Mouse (Mus musculus) embryo, embryonic 9.5 days (tissue): Measurements from ENCODE around the gene D630045J12Rik.

Source experiments
- DNase-seq: peaks from one replicate; pipeline ENCODE4 v3.0.0-alpha.2; 2017; ENCODE audit errors: extremely low spot score

D630045J12Rik gene

GRCm38 (mm10) chr6:38192952-38193351, 60.9 kb downstream of the D630045J12Rik start:
- no peak for DNase-seq

GRCm38 (mm10) chr6:38186312-38186950, 67.4 kb downstream of the D630045J12Rik start:
- DNase-seq, result no peak

GRCm38 (mm10) chr6:38184791-38185190, 69.0 kb downstream of the D630045J12Rik start:
- no peak for DNase-seq

GRCm38 (mm10) chr6:38181756-38182318, 72.0 kb downstream of the D630045J12Rik start:
- no peak for DNase-seq

GRCm38 (mm10) chr6:38180669-38181068, 73.1 kb downstream of the D630045J12Rik start:
- no peak for DNase-seq

- no peak for DNase-seq
Measured at GRCm38 (mm10) chr6:38165385-38165784, 88.4 kb downstream of the D630045J12Rik start.

- no peak for DNase-seq
Measured at GRCm38 (mm10) chr6:38164705-38165104, 89.1 kb downstream of the D630045J12Rik start.

GRCm38 (mm10) chr6:38162825-38163504, 90.8 kb downstream of the D630045J12Rik start:
- DNase-seq, result peak; percentile 29

GRCm38 (mm10) chr6:38160556-38160955, 93.3 kb downstream of the D630045J12Rik start:
- no peak for DNase-seq

GRCm38 (mm10) chr6:38160102-38160501, 93.7 kb downstream of the D630045J12Rik start:
- peak; percentile 83 for DNase-seq

GRCm38 (mm10) chr6:38159576-38159975, 94.2 kb downstream of the D630045J12Rik start:
- DNase-seq, result no peak

- DNase-seq, result no peak
Measured at GRCm38 (mm10) chr6:38157925-38158324, 95.9 kb downstream of the D630045J12Rik start.

- no peak for DNase-seq
Measured at GRCm38 (mm10) chr6:38156204-38156603, 97.6 kb downstream of the D630045J12Rik start.

GRCm38 (mm10) chr6:38152305-38152704, 101.5 kb downstream of the D630045J12Rik start:
- DNase-seq, result no peak

GRCm38 (mm10) chr6:38149483-38149882, 104.3 kb downstream of the D630045J12Rik start:
- no peak for DNase-seq

- no peak for DNase-seq
Measured at GRCm38 (mm10) chr6:38148626-38149025, 105.2 kb downstream of the D630045J12Rik start.

GRCm38 (mm10) chr6:38147301-38147700, 106.5 kb downstream of the D630045J12Rik start:
- DNase-seq, result no peak

- no peak for DNase-seq
Measured at GRCm38 (mm10) chr6:38145463-38146065, 108.2 kb downstream of the D630045J12Rik start.

GRCm38 (mm10) chr6:38144161-38144998, 109.4 kb downstream of the D630045J12Rik start:
- DNase-seq, result no peak

- DNase-seq, result no peak
Measured at GRCm38 (mm10) chr6:38140402-38140801, 113.4 kb downstream of the D630045J12Rik start.

- DNase-seq, result no peak
Measured at GRCm38 (mm10) chr6:38139086-38139485, 114.7 kb downstream of the D630045J12Rik start.
